Mouse (Mus musculus) adrenal gland, postnatal 14 days (tissue): Measurements from ENCODE around the gene Gm10518. TPM values are rescaled to one million over a fixed set of nuclear protein-coding genes. Genes with fewer than 3 reads are reported as not detected.
"Not testable (repeated sequence)": the region's sequence is repeated elsewhere in the genome, so short reads cannot be mapped to it uniquely, and the experiment has no call there.

Experiments used
- DNase-seq: peaks from one replicate; pipeline ENCODE4 v3.0.0; 2021; ENCODE audit warnings: mixed read lengths
- long read RNA-seq, 2 experiments: library from polyadenylated mRNA; stranded (forward); transcript quantifications; one replicate each; pipeline ENCODE4 v2.0.0; 2021
- total RNA-seq: library from RNA; stranded (reverse); gene quantifications from 2 replicates; pipeline ENCODE4 v1.2.3, GENCODE M21; 2021

Gm10518 gene
- total RNA-seq, result not detected in 2 replicates
- long read RNA-seq, experiment 1, result 0 reads
- long read RNA-seq, experiment 2, result 0 reads

- DNase-seq, result peak; percentile 76
Observed at GRCm38 (mm10) chr1:179802610-179803512, at the start of gene Gm10518. Gm10518 (plus strand) TSS chr1:179803376.

DNA sequence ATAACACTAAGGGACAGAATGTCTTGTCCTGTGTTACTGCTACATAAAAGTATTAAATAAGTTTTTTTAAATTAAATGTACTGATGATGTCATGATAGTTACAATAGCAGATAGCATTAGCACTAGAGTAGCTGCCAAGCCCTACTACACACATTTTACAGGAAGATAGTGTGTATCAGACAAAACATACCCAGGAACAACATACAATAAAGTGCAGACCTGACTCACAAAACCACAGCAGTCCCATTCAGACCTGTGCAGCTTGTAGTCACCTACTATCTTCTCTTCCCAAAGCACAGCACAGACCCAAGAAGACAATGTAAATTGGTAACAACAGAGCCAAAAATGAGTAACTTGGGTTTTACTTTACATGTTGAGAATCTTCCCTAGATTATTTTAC, 46.7 kb upstream of the Gm10518 start:
- DNase-seq, result no peak

- no peak for DNase-seq
Observed at GRCm38 (mm10) chr1:179760086-179760485, 43.1 kb upstream of the Gm10518 start.

DNA sequence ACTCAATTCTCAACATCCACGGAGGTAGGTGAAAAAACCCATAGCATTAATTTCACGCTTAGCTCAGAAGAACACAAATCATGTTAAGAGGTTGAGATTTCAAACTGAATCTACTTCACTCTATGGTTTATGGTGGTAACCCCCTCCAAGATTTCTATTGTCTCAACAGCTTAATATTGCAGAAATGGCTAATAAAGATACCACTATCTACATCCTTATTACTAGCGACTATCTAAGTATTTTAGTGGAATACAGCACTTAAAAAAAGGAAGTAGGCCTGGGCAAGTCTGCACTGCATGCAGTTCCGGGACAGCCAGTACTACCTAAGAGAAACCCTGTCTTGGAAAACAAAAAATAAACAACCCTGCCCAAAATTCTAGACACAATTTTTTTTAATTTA, 42.6 kb upstream of the Gm10518 start:
- DNase-seq, result no peak

- DNase-seq, result no peak
Observed at GRCm38 (mm10) chr1:179776831-179777230, 26.3 kb upstream of the Gm10518 start.

- no peak for DNase-seq
Observed at GRCm38 (mm10) chr1:179784098-179784497, 19.1 kb upstream of the Gm10518 start.

- DNase-seq, result no peak
Observed at GRCm38 (mm10) chr1:179785502-179785901, 17.7 kb upstream of the Gm10518 start.

DNA sequence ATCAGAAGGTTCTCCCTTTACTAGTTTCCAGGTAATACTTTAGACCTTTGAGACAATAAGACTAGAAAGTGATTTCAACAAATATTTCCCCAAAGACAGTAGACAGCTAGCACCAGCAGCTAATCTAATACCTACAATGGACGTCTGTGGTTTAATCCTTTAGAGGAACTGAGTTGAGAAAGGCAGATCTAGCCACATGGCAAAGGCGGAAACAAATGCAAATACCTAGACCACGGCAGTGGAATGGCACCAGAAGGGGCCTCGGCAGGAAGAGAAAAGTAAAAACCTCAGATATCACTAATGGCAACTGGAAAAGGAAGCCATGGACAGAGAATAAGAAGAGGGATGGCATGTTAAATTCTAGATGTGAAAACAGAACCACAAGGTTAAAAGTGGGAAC, 15.9 kb upstream of the Gm10518 start:
- DNase-seq, result no peak

- no peak for DNase-seq
Observed at GRCm38 (mm10) chr1:179798794-179799193, 4.4 kb upstream of the Gm10518 start.

- DNase-seq, result peak; percentile 99
Observed at GRCm38 (mm10) chr1:179803513-179804139, 450 bp downstream of the Gm10518 start, which contains the start of gene Ahctf1. Ahctf1 (minus strand) TSS chr1:179803680.

DNA sequence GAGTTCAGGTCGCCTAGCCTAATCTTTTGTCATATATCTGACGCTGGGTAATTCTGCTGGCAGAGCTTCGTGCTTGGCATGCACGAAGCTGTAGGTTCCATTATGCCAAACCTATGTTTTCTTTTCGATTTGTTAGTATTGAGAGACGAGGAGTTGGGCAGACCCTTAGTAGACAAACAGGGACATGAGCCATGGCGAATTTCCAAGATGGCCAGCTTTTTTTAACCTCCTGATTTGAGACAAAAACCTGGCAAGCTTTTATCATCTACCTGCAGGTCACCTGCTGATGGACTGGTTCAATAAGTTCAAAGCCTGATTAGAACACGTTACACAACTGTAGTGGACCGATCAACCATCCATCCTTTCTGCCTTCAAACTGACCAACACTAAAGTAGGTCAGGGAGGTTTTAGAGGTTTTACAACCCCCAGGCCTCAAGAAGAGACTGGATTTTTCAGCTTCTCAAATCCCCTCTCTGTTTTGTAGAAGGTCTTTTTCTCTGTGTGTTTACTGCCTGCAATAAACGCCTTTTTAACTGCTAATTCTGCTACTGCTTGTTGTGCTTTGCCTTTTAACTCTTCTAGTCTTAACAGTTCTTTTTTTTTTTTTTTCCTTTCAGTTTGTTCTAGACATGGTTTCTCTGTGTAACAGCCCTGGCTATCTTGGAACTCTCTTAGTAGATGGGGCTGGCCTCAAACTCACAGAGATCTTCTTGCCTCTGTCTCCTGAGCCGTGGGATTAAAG, 1.1 kb downstream of the Gm10518 start:
- peak; percentile 9 for DNase-seq

DNA sequence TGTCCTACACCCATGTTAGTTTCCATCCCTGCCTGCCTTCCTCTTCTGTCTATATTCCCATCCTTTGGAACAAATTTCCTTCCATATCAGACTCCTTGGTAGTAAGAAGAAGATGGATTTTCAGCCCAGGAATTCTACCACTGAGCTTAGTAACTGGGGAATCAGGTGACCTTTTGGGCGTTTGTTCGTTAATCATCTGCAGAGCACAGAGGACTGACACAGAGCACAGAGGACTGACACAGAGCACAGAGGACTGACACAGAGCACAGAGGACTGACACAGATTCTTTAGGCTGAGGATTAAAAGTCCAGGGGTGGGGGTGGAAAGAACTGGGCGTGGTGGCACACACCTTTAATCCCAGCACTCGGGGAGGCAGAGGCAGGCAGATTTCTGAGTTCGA, 2.6 kb downstream of the Gm10518 start:
- DNase-seq, result no peak

- DNase-seq, result no peak
Observed at GRCm38 (mm10) chr1:179807468-179807867, 4.3 kb downstream of the Gm10518 start.

DNA sequence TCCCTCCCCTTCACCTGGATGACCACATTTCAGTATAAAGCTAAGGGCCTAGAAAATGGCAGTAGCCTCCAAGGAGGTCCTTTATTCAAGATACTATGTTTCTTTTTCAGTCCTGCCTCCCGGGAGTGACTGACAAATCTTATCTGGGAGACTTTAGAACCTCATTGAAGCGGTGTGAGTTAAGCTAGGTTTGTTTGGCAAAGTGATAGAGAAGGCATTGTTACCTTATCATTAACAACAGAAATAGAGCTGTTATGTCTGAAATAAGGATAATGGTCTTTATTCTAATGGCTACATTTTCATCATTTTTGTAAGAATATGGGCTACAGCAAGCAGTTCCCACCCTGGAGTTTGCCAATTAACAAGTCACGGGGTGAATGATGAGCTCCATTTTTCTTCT, 5.1 kb downstream of the Gm10518 start:
- DNase-seq, result no peak

- no peak for DNase-seq
Observed at GRCm38 (mm10) chr1:179813385-179813784, 10.2 kb downstream of the Gm10518 start.

DNA sequence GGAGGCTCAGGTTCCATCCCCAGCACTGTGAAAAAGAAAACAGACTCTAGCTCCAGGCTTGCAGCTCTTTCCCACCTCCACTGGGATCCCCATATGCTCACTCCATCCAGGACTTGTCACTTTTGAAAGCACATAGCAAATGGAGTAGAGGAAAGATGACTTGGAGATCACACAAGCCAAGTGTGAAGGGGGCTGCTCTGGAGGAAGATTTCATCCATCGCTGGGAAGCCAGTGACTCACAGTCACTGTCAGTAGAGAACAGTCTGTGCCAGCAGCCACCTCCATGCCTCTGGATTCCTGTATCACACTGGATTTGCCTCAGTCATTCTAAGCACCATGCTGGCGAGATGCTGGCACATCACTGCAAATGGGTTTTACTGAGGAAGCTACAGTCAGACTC, 11.4 kb downstream of the Gm10518 start:
- no peak for DNase-seq

GRCm38 (mm10) chr1:179818490-179819278, 15.5 kb downstream of the Gm10518 start:
- DNase-seq, result not testable (repeated sequence)

DNA sequence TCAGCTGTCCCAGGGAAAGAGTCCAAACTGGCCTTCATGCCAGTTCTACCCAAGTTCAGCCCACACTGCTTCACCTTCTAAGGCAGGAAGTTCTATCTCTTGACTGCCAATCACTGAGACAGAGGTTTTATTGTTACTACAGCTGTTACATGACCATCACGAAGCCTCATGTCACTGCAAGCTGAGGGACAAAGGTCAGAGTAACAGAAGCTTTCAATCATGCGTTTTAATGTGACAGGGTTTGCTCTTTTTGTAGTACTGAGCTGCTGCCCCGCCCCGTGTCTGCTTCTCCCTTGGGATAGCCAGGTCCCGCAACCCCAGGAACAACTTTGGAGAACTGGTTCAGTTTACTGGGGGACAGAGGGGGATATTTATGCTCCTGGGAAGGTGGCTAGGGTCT, 21.4 kb downstream of the Gm10518 start:
- DNase-seq, result no peak

GRCm38 (mm10) chr1:179828051-179828450, 24.9 kb downstream of the Gm10518 start:
- no peak for DNase-seq

GRCm38 (mm10) chr1:179828900-179829299, 25.7 kb downstream of the Gm10518 start:
- no peak for DNase-seq

DNA sequence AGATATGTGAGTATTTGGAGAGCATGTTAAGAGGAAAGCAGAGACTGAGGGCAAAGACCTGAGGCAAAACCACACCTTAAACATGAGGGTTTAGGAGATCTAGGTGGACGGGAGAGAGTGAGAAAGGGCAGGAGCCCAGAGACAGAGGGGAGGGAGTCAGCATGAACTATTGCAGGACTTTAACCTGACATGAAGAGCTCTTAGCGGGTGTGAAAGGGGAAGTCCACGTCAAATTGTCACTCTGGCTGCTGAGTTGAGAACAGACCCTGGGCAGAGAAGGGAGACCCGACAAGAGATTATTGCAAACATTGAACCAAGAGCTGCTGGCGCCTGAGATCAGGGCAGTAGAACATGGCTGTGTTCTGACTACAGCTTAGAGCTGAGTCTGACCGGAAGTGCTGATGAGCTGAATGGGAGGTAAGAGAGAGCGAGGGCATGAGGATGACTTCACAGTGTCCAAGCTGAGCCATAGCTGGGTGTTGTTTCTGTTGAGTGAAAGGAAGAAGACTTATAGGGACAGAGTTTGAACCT, 29.6 kb downstream of the Gm10518 start:
- no peak for DNase-seq

GRCm38 (mm10) chr1:179833596-179833995, 30.4 kb downstream of the Gm10518 start:
- DNase-seq, result no peak
